Mouse (Mus musculus) spleen, adult 2 months (tissue): ENCODE data around the gene Prph.

ENCODE experiments used
- CTCF ChIP-seq: fragments of 200-500 bp; IDR thresholded peaks from 2 replicates; pipeline ENCODE4 v1.5.1; 2011; ENCODE audit warnings: mild to moderate bottlenecking, inconsistent platforms; ENCODE audit not compliant: insufficient read depth, insufficient read length, insufficient replicate concordance; ENCODE audit errors: extremely low read depth
- POLR2A ChIP-seq: fragments of 200-500 bp; IDR thresholded peaks from 2 replicates; pipeline ENCODE4 v1.6.1; 2011; ENCODE audit warnings: low read depth, low read length, inconsistent platforms

- TF ChIP-seq CTCF (no peak), POLR2A (no peak)
These were observed 34.1 kb downstream of the Prph start for GRCm38 (mm10) chr15:99089069-99089468.
